Mouse (Mus musculus) mesoderm, embryonic 11.5 days (tissue): ENCODE measurements around the gene Hgfac.

Experiments used
- DNase-seq: peaks from one replicate; pipeline ENCODE4 v3.0.0-alpha.2; 2012; ENCODE audit warnings: low read depth, low spot score

Hgfac gene

DNA sequence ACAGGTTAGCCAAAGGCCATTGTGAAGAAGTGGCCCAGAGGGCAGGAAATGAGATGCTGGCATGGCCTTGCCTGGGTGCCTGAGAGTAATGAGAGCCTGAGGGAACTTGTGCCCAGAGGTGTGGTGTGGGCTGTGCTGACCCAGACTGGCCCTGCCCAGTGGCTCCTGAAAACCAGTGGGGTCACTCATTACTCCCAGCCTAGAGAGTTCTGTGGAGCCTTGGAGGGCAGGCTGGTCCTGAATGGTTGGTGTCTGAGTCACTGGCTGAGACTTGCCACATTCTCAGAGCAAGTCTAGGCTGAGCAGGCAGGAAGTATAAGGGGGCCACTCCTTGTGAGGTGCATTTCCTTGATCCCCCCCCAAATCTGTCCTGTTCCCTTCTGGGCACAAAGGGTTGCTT is 3.9 kb upstream of the Hgfac start:
- no peak for DNase-seq

DNA sequence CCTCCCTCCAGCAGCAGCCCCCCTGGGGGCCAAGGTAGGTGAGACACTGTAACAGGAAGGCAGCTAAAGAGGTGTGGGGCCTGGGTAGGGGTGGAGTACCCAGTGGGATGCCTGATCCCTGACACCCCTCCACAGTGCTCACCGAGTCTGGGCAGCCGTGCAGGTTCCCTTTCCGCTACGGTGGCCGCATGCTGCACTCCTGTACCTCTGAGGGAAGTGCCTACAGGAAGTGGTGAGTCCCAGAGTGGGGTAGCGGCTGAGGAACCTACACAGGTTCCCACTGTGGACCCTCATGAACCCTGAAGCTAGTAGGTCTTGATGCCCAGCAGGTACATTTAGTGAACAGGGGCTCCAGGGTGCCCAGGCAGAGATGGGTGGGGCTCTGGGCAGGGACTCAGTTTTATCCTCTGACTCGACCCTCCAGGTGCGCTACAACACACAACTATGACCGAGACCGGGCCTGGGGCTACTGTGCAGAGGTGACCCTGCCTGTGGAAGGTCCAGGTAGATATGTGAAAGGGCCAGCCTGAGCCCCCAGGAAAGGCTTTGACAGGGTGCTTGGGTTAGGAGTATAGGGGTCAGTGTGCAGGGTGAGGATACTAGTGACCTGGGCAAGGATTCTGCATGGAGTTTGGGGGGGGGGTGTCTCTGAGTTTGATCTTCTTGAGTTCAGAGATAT is 1.3 kb downstream of the Hgfac start:
- DNase-seq, result no peak

DNA sequence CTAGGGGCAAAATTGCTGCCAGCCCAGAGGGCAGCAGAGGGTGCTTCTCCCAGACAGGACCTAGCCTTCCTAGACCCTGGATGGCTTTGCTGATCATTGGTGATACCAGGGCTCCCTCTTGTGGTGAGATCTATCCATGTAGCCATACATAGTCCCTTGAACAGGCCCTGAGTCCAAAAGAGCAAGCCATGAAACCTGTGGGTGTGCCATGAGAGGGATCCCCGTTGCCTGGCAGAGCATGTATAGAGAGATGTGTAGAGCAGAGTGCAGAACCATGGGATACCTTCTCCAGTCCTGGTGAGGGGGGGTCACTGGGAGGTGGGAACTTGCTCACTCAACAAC is 1.8 kb downstream of the Hgfac start:
- peak; percentile 85 for DNase-seq

DNA sequence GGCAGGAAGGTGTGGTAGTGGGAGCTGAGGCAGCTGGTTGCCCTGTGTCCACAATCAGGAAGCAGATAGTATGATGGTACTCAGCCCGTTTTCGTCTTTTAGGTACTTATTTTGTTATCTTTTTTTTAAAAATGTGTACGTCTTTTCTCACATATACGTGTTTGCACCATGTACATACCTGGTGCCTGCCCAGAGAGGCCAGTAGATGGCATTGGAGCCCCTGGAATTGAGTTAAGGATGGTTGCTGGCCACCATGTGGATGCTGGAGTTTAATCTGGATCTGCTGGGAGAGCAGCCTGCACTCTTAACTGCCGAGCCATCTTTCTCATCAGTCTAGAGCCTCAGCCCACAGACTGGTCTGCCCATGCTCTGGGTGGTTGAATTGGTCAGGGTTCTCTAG is 9.2 kb downstream of the Hgfac start:
- DNase-seq, result no peak

DNA sequence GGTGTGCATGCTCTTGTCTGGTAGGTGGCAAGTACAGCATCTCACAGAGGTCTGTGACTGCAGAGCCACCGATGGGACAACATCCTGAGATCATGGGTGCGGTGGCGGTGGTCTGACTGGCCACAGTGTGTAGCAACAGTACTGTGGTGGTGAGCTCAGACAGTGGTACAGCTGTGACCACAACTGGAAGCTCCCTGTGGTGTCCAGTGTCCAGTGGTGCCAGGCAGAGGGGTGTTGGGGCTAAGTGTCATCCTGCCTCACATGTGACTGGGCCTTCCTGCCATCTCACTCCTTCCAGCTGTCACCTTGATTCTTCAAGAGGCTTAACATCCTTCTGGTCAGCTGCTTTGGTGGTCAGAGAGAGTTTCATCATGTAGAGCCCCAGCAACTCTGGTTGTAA is 13.3 kb downstream of the Hgfac start:
- DNase-seq, result no peak

DNA sequence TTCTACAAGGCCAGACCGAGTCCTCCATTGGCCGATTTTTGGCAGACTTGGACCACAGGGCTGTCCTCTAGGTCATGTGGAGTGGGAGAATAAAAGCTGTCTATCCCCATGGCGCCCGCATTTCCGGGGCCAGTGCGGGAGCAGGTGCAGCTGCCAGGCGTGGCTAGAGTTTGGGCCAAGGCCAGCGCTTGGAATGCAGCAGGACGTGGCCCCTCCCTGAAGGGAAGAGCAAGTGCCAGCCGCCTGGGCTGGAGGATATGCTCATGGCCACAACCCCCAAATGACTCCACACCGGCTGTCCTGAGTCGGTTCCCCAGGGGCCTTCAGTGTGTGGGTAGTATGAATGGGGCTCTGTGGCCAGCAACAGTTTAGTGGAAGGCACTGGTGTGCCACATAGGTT is 13.8 kb downstream of the Hgfac start:
- DNase-seq, result no peak

DNA sequence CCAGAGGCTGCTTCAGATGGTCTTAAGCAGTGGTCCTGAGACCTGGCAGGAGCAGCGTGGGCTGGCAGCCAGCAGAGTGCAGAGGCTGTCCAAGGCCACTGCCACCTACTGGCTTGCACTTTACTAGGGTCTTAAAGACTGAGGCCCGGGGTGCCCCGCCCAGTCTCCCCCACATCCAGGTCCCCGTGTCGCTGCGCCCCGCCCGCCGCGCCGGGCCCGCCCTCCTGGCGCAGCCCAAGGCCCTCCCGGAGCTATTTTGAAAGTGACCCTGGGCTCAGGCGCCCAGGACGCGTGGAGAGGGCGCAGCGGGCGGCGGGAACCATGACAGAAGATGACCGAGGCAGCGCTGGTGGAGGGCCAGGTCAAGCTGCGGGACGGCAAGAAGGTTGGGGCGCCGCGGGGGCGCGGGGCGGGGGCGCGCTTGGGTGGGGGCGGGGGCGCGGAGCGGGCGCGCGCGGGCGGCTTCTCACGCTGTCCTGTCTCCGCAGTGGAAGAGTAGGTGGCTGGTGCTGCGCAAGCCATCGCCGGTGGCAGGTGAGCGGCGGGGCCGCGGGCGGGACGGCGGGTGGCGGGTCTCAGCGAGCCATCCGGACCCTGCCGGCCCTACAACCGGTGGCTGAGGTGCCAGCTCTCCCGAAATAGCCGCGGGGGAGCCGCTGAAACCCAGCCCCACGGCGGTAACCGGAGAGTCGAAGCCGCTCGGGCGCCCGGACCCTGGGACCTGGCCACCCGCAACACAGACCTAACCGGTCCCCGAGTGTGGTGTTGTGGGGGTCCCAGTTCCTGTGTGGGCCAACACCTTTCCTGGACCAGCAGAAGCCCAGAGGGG is 15.5 kb downstream of the Hgfac start, which contains the start of gene Dok7:
Gene Dok7 (plus strand): TSS at position 163 of the 829 bp plus-strand sequence.
- DNase-seq, result peak; percentile 38

DNA sequence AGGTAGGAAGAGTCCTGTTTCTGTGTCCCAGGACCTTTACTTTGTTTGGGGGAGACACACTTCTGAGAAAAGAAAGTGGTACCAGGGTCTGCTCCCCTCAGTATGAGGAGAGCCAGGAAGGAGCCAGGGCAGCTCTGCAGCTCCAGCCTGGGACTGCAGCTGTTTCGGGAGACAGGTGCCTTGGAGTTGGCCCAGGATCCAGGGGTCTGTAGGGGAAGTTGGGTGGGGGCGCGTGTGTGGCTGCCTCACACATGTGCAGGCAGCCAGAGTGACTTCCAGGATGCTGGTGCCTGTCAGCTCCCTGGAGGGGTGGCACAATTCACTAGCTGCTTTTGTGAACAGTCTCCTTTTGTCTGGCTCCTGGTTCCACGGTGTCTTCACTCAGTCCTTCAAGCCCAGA is 16.3 kb downstream of the Hgfac start:
- no peak for DNase-seq

DNA sequence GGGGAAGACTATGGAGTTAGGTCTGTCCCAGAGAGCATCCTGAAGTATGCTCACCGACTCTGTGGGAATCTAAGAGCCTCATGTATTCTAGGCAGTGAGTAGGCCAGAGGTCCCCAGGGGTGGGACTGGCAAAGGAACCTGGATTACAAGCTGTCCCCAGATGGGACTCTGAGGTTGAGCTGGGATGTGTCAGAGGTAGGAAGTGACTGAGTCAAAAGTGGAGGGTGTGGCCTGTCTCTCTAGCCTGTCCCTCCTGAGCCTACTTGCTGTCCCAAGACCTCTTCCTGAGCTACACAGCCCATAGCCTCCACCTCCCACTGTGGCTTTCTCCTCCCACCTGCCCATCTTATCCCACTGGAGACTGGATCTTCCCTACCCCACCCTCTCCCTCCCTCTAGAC is 16.9 kb downstream of the Hgfac start:
- DNase-seq, result no peak

DNA sequence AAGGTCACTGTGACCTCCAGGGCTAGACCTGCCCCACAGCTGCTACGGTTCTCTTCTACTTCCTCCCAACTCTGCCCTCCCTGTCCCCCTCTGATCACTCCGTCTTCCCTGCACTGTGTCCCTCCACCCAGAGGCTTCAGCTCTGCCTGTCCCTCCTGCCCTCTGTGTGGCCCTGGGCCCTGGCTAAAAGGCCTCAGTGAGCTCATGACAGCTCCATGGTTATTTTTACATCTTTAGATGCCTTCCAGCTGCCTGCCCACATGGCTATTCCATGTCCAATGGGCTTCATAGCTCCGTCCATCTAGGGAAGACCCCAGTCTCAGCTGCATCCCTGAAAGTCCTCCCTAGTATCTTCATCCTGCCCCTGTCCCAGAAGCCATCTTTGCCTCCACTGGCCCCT is 18.8 kb downstream of the Hgfac start:
- no peak for DNase-seq

DNA sequence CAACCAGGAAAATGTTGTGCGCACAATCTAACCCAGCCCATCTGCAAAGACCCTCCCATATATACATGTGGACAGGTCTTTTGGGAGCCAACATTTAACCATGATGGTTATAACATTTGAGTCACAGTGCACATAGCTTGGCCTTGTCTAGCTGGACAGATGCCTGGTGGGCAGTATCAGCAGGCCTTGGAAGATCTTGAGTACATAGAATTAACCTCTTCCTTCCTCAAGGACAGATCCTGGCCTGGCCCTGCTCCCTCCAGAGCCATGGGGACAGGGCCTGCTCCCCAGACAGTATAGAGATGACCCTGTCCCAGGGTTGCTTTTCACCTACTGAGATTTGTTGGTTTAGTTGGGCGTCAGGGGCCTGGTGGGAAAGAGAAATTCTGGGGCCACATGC is 28.5 kb downstream of the Hgfac start:
- no peak for DNase-seq

DNA sequence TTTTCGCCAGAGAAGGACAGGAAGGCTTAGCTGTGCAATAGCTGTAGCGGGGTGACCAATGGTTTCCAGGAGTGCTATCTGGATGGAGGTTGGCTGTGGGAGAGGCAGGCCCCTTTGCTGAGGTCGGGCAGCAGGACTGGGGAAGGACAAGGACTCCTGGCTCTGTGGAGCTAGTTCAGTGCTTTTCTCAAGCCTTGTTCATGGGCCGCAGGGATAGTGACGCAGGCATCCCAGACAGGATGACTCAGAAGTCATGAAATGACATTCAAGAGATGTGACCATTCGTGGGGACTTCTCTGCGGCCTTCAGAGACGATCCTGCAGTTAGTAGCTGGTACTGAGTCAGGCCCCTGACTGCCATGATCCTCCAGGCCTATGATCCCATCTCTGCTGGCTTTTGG is 29.0 kb downstream of the Hgfac start:
- no peak for DNase-seq

DNA sequence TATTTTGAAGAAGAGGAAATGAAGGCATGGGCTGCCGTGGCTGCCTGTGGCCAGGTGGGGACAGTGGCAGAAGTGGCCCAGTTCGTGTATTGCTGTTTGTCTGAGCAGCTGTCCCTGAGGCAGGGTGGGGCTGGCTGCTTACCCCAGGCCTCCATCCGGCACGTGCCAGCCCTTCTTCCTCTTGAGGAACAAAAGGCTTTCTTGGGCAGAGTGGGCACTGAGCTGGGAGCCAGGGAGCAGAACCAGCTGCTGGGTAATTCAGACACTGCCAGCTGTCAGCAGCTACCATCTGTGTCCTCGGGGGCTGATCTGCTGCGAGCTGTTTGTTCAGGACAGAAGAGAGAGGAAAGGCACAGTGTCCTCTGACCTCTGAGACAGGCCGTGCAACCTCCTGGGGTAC is 29.6 kb downstream of the Hgfac start:
- DNase-seq, result no peak

DNA sequence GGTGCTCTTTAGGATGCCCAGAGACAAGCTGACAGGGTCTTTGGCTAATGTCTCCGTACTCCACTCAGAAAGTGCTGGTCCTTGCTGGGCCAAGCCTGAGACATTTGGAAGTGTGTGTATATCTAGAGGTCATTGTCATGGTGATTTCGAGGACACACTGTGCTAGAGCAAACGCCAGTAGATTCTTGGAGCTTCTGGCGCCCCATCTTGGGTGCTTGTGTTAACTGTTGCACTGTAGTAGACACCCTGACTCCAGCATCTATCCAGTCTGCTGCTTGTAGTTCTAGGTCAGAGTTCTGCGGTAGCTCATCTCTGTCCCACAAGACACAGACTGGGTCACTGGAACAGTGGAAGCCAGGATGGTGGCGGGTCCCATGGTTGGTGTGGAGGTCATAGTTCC is 30.5 kb downstream of the Hgfac start:
- no peak for DNase-seq

DNA sequence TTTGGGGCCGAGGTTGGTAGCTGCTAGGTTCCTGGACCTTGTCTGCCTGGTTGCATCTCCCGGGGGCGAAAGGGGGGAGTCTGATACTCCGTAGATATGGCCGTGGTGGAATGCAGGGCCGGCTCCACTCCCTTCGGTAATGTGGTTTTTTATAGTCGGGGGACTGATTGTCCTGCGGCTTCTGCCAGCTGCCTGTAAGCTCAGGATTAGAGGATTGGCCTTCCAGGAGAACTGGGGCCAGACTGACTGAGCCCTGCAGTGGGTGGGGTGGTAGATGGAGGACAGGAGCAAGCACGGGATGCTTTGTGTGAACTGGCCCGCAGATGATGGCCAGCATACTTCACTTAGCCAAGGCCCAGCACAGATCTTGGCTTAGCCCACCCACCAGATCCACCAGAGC is 31.9 kb downstream of the Hgfac start:
- DNase-seq, result no peak

DNA sequence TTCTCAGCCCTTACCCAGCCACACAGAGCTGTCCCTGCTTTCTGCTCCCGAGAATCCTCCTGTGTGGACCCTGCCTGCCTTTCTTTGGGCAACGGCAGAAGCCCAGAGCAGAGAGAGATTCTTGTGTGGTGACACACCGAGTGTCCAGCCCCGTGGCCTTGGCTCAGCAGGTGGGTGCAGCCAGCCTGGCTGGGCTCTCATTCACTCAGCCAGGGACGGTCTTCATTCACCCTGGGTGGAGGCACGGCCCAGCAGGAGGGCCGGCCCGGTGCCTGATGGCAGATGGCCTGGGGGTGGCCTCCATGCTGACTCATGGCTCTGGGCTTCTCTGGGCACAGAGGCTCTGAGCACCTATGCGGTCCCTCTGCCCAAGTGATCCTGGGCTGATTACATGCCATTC is 32.7 kb downstream of the Hgfac start:
- DNase-seq, result no peak

DNA sequence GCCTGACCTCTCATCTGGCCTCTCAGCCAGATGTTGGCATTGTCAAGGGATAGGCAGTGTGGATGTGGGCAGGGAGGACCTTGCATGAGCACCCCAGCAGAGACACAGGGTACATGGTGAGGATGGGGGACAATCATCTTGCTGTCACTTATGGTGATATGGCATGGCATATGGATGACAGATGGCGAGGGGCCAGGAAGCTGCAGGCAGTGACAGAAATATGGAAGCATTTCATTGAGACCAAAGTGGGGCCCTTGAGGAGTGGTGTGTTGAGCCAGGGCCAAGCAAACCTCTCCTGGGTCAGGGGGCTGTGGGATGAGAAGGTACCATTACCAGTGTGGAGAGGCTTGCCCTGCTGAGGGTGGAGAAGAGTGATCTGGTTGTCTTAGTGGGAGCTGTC is 35.1 kb downstream of the Hgfac start:
- no peak for DNase-seq

DNA sequence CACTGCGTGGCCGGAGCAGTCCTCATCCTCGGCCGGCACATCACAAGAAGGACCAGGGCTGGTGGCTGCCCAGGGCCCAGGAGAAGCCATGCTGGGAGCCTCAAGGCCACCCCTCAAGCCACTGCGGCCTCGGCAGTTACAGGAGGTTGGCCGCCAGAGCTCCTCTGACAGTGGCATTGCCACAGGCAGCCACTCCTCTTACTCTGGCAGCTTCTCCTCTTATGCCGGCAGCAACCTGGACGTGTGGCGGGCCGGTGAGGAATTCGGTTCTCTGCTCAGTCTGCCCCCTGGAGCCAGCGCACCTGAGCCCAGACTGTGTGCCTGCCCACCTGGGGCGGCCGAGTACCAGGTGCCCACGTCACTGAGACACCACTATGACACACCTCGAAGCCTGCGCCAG is 37.8 kb downstream of the Hgfac start:
- DNase-seq, result no peak

DNA sequence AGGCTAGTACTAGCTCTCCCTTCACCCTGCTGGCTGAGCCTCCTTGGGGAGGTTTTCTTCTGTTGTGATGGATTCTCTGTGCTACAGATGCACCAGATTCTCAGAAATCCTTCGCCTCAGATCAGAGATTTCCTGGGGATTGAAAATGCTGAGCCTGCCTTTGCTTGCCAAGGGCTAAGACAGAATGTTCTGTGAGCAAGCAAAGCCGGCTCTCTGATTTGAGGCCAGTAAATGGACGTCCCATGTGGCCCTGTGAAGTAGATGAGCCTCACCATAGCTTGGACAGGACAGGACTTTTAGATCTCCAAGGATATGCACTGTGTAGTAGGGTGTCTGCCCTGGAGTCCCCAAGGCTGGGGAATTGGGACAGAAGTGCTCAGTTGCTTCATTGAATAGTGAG is 43.6 kb downstream of the Hgfac start:
- DNase-seq, result no peak

DNA sequence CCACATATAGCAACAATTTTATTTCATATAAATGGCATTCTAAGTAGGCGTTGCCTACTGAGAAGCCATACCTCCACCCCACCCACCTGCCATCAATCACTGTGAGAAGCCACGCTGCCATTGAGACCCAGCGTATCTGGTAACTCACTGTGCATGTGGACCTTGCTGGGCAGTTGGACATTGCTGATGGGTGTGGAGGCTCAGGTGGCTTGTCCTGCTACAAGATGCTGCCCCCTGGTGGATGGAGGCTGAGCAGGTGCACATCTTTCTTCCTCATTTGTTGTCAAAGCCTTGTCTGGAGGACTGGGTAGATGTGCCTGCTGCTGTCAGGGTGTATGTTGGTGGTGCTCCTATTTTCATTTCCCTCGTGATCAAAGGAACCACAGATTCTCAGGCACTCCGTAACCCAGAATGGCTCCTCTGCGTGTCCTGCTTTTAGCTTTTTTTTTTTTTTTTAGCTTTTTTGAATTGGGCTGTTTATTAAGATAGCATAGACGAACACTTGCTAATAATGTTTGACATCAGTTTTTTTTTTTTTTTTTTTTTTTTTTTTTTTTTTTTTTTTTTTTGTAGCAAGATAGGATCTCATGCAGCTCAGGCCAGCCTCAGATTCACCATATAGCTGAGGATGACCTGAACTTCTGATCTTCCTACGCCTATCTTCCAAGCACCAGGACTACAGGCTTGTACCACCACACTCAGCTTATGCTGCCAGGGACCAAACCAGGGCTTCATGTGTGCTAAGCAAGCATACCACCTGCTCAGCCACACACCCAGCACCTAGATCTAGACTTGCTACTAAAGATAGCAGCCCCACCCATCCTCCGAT is 47.7 kb downstream of the Hgfac start:
- peak; percentile 76 for DNase-seq

DNA sequence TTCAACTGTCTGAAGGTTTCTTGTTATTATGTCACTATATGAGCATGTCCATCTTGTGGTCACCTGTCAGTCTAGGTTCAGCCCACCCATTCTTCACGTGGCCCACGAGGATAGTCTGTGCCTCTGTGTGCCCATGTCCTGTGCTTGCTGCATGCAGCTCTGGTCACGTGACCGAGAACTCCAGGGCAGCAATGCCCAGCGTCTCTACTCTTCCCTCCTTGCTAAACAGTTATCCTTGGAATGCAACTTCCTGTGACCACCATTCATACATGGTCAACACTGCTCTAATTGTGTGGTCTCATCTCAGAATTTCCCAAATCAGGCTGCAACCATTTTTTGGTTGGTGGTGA is 48.3 kb downstream of the Hgfac start:
- no peak for DNase-seq

DNA sequence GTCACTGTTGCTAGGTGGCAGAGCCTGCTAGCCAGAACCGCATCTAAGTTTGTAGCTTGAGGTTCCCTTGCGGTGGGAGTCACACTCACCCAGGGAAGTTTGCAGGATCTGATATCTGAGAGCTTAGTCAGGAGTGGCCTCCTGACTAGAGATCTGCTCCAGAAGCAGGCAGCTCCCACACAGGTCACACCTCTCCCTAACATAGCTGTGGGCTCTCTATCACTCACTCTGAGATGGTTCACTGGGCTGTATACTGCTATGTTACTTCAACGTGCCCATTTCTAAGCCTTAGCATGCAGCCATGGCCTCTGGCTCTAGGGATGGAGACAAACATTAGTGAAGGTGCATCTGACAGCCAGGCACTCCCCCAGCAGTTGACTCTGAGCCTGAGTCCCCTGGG is 50.3 kb downstream of the Hgfac start:
- DNase-seq, result no peak
